Mouse (Mus musculus): ENCODE results near the gene Dnajc22. TPM values are rescaled to one million over a fixed set of nuclear protein-coding genes. Genes with fewer than 3 reads are reported as not detected.
A peak's percentile ranks its signal among the peaks of the same experiment; 100 is the strongest.

Gene Dnajc22
- total RNA-seq, 2 experiments from 2014 or later: 2.5 to 8.4 TPM

DNA sequence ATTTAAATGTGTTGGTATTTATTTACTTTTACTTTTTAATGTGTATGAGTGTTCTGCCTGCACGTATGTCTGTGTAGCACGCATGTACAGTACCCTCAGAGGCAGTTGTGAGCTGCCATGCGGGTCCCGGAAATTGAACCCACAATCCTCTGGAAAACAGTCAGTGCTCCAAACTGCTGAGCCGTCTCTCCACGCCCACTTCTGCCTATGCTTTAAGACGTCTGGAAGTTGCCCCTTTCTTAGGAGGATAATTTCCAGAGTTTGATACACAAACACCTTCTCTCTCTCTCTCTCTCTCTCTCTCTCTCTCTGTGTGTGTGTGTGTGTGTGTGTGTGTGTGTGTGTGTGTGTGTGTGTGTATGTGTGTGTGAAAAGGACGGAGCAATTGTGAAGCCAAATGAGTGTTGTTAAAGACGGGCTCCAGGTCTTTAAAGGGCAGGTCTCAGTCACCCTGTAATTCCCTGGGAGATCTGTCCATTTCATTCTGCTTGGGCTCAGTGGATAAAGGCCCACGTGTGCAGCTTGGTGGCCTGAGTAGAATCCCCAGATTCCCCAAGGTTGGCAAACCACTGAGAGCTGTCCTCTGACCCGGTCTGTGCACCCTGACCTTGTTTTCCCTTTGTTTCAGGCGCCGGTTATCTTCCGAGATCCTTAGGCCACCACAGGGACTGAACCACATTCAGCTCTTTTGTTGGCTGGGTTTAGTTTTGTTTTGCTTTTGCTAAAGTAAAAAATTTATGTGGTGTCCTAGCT lies 21.5 kb downstream of the Dnajc22 start:
- DNase-seq (ENCODE audit: low spot score in 2 of 2): no peak

DNA sequence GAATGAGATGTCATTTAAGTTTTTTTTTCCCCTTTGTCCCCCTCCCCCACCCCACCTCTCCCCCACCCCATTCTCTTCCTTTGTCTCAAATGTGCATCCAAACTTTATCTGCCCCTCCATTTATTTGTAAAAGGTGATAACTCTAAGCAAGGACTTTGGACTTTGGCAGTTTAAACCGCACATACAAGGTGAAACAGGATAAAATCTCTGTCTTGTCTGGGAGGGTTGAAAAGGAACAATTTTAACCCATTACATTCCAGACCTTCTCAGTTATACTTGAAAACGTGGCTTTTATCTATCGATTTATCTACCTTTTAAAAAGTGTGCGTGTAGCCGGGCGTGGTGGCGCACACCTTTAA lies 22.1 kb downstream of the Dnajc22 start:
- DNase-seq (ENCODE audit: low spot score in 2 of 2): no peak

DNA sequence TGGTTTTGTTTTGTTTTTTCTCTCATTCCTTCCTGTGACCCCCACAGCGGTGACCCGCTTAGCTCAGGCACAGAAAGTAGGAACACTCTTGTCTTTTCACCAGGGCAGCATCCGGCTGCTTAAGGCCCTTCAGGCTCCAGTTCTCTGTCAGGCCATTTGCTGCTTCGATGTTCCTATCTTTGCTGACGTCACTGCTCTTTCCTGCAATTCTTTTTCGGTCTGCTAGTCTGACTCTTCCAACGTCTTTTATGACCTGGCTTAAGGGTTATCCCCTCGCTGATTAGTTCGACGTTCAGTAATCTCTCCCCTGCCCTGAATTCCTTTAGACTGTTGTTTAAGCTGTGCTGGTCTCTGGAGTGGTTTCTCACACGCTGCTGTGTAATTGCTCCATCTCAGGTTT lies 23.6 kb downstream of the Dnajc22 start:
- no peak for DNase-seq (ENCODE audit: low spot score in 2 of 2)

DNA sequence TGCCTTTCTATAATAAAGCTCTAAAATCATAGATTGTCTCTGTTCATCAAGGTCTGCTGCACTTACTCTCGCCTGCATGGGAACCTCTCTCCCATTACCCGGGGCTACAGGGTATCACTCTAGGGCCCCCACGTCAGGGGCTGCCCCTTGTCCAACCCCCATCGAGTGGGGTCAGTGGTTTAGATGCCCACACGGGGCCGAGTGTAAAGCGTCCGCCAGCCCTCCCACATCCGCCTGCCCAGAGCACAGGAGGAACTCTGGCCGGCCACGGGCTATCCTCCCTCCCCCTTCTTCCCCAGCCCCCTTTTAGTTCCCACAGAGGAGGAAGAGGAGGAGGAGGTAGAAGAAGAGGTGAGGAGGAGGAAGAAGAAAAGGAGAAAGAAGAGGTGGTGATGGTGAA lies 27.8 kb downstream of the Dnajc22 start:
- no peak for DNase-seq (ENCODE audit: low spot score in 2 of 2)

DNA sequence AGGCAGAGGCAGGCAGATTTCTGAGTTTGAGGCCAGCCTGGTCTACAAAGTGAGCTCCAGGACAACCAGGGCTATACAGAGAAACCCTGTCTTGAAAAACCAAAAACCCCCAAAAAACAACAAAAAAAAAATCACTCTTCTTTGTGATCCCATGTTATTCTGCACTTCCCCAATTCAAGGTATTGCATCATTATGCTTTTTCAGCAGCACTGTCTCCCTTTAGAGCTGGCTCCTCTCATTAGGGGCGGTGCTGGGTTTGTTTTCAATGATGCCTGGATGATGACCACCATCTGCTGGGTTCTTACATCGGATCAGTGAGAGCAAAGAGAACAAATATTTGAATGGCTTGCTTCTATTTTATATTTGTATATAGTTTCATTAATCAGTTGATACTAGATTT lies 29.7 kb downstream of the Dnajc22 start:
- DNase-seq (ENCODE audit: low spot score in 2 of 2): no peak

DNA sequence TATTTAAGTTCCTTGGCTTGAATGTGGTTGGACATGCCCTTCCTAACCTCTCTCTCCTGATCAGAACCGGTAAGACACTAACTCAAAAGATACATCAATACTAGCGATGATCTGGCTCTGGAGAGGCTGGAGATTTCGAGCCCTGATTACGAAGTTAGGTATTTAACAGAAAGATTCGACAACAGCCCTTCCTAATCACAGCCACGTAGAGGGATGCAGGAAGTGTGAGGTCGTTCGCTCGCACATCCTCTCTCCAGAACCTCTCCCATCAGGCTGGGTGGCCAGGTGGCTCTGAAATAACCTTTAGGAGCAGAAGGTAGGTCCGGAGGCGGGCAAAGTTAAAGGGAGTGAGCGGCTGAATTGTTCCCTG lies 32.7 kb downstream of the Dnajc22 start, which contains the start of gene Spats2:
TSS of gene Spats2 (plus strand) at position 206 of the 370 bp plus-strand sequence.
- DNase-seq (ENCODE audit: low spot score in 2 of 2): no peak

DNA sequence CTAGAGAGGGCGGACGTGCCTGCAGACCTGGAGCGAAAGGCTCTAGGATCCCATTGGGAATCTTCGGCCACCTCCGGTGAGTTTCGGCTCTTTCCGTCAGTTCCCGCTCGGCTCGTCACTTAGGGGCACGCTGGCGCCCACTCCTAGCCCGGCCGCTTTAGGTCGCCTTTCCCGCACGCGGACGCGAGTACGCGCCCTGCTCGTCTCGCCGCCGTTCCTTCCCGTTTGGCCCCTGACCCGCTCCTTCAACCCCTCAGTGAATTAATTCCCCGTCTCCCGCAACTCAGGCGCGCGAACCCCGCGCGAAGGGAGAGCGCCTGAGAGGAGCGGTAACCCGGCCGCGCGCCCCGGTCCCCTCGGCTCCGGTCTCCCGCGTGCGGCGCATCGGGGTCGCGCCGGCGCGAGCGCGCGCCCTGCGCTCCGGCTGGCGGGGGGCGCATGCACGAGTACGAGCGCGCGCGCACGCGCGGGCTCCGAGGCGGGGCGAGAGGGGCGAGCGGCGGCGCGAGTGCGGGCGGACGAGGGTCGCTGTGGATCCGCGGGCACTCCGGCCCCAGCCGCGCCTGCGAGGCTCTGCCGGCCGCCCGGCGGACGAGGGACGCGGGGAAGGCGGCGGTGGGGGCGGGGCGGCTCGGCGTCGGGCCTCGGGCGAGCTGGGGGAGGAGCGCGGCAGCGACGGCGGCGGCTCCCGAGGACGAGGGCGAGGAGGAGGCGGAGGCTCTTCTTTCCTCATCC lies 33.3 kb downstream of the Dnajc22 start:
- DNase-seq (ENCODE audit: low spot score in 2 of 2): peak; percentile 83 to 87

DNA sequence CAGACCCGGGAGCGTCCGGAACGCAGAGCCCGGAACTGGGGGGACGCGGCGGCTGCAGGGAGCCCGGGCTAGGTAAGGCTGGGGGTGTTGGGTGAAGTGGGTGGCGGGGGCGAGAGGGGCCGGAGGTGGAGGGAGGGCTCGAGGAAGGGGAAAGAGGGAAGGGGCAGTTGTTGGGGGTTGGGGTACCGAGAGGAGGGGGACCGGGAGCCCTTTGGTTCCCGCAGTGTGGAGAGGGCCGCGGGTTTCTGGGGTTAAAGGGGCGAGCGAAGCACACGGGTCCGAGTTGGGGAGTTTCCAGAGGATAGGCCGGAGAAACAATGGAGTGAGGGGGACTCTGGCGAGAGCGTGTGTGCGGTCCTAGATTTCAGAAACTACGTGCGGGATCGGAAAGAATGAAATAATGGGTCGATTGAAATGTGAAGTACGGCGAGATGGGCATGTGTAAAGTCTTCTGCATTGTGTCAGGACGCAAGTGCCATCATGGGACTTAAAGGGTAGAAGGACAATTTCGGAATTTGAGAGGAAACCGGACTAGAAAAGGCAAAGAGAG lies 33.9 kb downstream of the Dnajc22 start:
- no peak for DNase-seq (ENCODE audit: low spot score in 2 of 2)

DNA sequence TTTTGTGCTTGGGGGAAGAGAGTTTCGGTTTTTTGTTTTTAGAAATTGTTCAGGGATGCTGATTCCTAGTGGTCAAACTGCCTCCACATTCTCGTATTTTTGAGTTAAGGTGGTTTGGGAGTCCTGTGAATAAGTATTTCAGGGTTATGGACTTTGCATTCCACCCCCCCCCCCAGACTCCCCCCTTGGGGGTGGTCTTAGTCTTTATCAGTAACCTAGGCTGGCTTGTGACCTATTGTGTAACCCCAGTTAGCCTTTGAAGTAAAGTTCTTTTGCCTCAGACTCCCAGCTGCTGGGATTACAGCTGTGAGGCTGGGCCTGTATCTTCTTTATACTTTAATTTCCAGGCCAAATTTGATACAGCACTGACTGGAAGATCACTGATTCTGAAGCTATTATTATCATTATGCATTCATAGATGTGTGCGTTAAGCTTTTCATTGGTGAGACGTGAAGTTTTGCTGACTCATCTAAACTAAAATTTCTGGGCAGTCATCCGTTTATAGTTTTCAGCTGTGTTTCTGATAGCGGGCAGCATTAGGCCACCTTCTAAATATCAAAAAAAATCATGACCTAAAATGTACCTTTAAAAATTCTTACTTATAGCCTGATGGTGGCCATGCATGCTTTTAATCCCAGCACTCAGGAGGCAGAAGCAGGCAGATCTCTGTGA lies 35.0 kb downstream of the Dnajc22 start:
- no peak for DNase-seq (ENCODE audit: low spot score in 2 of 2)

DNA sequence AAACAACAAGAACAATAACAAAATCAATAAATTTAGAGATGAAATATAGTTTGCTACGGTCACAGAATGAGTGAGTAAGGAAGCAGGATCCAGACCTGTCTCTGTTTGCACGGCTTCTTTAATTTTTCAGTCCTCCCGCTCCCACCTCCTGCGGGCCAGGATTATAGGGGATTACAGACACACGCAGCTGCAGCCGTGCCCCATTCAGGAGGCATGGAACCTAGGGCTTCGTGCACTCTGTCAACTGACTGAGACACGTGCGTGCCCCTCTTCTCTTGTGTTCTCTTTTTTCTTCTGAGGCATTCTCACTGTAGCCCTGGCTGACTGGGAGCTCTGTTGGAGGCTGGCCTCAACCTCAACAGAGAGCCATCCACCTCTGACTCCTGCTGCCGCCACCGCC lies 36.5 kb downstream of the Dnajc22 start:
- DNase-seq (ENCODE audit: low spot score in 2 of 2): no peak

DNA sequence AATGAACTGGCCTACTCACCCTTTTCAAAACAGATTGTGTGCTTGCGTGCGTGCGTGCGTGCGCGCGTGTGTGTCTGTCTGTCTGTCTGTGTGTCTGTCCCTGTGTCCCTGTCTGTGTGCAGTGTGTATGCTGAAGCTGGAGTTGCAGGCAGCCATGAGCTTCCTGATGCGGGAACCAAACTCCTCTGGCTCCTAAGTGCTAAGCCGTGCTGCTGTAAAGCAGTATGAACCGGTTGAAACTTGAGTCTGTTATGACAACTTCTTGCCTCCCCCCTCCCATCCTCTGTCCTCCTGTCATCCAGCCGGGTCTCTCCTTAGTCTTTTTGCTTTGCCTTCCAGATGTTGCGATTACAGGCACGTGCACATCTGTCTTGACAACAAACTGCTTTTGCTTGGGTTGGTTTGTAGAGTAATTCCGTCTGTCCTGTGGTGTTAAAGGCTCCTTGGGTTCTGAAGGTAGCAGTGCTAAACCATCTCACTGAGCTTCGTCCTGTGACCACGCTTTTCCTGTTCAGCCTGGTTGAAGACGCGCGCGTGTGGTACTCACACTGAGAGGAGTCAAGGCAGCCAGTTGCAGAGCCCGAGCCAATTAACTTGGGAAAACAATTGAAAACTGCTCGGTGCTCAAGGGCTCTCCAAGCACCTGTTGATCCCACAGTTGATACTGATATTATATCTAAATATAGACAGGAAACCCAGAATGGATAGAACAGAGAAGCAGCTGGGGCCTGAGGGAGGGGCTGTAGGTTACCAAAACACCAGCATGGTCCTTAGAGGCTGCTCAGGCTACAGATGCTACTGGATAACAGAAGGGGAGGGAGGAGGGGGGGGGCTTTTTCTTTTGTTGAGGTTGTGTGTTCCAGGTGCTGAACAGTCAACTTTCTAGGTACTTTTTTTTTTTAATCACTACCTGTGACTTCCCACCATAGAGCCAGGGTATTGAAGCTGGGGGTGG lies 37.3 kb downstream of the Dnajc22 start:
- DNase-seq (ENCODE audit: low spot score in 2 of 2): no peak

DNA sequence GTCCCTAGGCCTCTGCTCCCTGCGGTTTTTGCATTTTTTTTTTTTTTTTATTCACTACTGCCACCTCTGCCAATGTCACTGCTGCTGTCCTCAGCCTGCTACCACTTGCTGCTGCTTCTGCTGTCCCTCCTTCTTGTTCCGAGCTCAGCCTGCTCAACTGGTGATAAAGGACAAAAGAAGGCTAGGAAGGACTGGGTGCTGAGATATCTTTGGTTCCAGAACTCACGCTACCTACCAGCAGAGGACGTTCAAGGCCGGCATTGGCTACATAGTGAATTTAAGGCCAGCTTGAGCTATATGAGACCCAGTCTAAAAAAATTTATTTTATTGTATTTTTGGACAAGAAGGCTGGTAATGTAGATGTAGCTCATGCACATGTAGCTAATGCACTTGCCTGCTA lies 45.4 kb downstream of the Dnajc22 start:
- DNase-seq (ENCODE audit: low spot score in 2 of 2): no peak

DNA sequence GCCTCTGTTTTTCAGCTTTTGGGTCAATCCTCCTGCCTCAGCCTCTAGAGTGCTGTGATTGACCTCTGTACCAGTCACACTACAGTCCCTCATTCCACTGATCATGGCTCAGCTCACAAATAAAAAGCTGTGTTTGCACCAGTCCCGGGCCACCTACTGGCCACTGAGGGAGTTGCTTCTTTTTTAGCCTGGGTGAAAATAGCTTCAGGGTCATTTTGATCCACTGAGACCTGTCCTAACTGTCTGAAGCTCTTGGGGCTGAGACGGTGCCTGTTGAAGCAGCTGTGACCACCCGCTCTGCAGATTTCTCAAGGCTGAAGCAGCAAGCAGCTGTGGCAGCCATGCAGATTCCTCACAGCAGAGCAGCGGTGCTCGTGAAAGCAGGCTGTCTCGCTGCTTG lies 46.7 kb downstream of the Dnajc22 start:
- peak; percentile 31 to 41 for DNase-seq (ENCODE audit: low spot score in 2 of 2)

DNA sequence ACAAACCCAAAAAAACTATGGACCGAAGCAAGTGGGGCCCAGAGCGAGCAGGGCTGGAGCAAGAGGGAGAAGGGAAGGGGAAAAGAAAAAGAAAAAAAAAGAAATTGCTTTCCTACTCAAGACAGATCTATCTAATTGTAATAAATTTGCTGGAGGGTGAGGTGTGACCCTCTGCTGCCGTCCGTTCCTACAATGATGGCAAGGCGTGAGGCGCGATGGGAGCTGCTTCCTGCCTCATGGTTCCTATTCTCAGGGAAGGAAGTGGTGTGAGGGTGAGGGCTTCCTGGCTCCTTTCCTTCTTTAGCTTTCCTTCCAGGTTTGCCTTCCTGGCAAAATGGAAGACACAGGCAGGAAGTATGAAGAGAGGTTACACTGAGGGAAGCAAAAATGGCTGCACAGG lies 57.5 kb downstream of the Dnajc22 start:
- no peak for DNase-seq (ENCODE audit: low spot score in 2 of 2)

DNA sequence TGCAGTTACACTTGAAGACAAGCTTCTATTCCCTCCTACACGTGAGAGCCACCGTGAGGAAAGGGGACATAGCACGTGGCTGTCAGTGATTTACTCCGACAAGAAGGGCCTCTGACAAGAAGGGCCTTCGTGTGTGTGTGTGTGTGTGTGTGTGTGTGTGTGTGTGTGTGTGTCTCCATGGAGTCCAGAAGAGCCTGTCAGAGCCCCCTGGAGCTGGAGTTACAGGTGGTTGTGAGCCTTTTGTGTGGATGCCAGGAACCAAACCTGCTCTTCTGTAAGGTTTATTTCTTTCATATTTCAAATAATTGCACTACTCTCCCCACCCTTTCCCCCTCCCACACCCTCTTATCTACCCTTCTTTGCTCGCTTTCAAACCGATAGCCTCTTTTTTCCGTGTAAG lies 58.4 kb downstream of the Dnajc22 start:
- no peak for DNase-seq (ENCODE audit: low spot score in 2 of 2)

DNA sequence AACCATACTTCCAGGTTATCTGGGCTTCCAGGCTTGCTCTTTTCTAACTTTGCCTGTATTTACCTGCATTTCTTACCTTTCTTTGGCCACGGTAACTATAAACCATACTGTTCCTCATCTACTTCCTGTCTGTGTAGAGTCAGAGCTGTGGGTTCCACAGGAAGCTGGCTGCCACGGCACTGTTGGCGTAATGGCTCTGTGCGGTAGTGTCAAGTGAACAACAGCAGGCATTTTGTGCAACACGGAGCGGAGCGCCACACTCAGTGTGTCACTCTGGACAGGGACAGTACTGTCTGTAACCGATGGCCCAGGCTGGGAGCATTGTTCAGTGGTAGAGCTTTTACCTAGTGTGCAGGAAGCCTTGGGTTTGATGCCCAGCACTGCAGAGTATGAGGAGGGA lies 60.5 kb downstream of the Dnajc22 start:
- no peak for DNase-seq (ENCODE audit: low spot score in 2 of 2)

Small RNA genes lying within 50 kb of the gene (microRNA-seq; reads per million reads assigned to microRNA genes)
- 0 reads per million in 2 experiments for gene Mir6960 (ENCODE audit: borderline number of aligned reads in 2 of 2)

Other genes starting within 250 kb of the Dnajc22 start
- gene Kmt2d, start 222.0 kb upstream of the Dnajc22 start, total RNA-seq (2021): 10 to 100 TPM; 54.6 to 59.5 TPM
- gene Rhebl1, start 198.6 kb upstream of the Dnajc22 start, total RNA-seq (2021): 1 to 10 TPM; 1.2 to 2.5 TPM
- gene Dhh, start 194.6 kb upstream of the Dnajc22 start, total RNA-seq (2021): 1 to 10 TPM in 1 of 2 experiments, under 1 TPM in 1; 0.86 to 2.1 TPM
- 10 to 100 TPM; 12.1 to 14.0 TPM for gene Lmbr1l, start 174.9 kb upstream of the Dnajc22 start, total RNA-seq (2021)
- 100 to 1,000 TPM; 193 to 255 TPM for gene Tuba1b, start 158.6 kb upstream of the Dnajc22 start, total RNA-seq (2021)
- not detected for gene Gm49450, start 139.6 kb upstream of the Dnajc22 start, total RNA-seq (2021)
- gene Tuba1a, start 139.5 kb upstream of the Dnajc22 start, total RNA-seq (2021): 100 to 1,000 TPM in 1 of 2 experiments, 10 to 100 TPM in 1; 74.3 to 169 TPM
- 100 to 1,000 TPM; 235 to 284 TPM for gene Tuba1c, start 63.3 kb upstream of the Dnajc22 start, total RNA-seq (2021)
- gene Prph, start 38.0 kb upstream of the Dnajc22 start, total RNA-seq (2021): under 1 TPM; 0.51 to 0.56 TPM
- gene Troap, start 18.6 kb upstream of the Dnajc22 start, total RNA-seq (2021): not detected
- gene C1ql4, start 5.4 kb upstream of the Dnajc22 start, total RNA-seq (2021): not detected
- gene Spats2, start 32.7 kb downstream of the Dnajc22 start, total RNA-seq (2021): 10 to 100 TPM; 10.4 to 10.6 TPM
- gene Kcnh3, start 131.7 kb downstream of the Dnajc22 start, total RNA-seq (2021): under 1 TPM; 0.60 to 0.67 TPM
- gene Mcrs1, start 158.8 kb downstream of the Dnajc22 start, total RNA-seq (2021): 10 to 100 TPM; 30.6 to 37.2 TPM
- 10 to 100 TPM; 46.0 to 50.6 TPM for gene Prpf40b, start 201.9 kb downstream of the Dnajc22 start, total RNA-seq (2021)
- 1 to 10 TPM; 1.6 to 2.6 TPM for gene Fam186b, start 202.7 kb downstream of the Dnajc22 start, total RNA-seq (2021)

Measured in adrenal gland, adult 18-20 months (tissue).